Mouse (Mus musculus) forebrain, postnatal 0 days (tissue): ENCODE data around the gene B4galt1. TPM values are rescaled to one million over a fixed set of nuclear protein-coding genes. Genes with fewer than 3 reads are reported as not detected.

ENCODE experiments used
- ATAC-seq: fragments of 200-750 bp; cut with Nextera tagmentation; 2 replicates; pipeline ENCODE4 v1.8.0; 2017; ENCODE audit warnings: mild to moderate bottlenecking, moderate library complexity
- DNase-seq: peaks from one replicate; pipeline ENCODE4 v3.0.0-alpha.2; 2015
- H3K27ac ChIP-seq: fragments of 300-500 bp; sonication (generic); 2 replicates; pipeline ENCODE4 v1.5.1; 2014; ENCODE audit warnings: low read depth, mild to moderate bottlenecking, antibody characterized with exemption, low read length, moderate library complexity, mixed read lengths
- H3K27me3 ChIP-seq: fragments of 300-500 bp; sonication (generic); 2 replicates; pipeline ENCODE4 v1.6.1; 2014; ENCODE audit warnings: mild to moderate bottlenecking, low read length, mixed read lengths; ENCODE audit not compliant: insufficient read depth
- H3K36me3 ChIP-seq: fragments of 300-500 bp; sonication (generic); 2 replicates; pipeline ENCODE4 v1.6.1; 2014; ENCODE audit warnings: mild to moderate bottlenecking, moderate library complexity; ENCODE audit not compliant: insufficient read depth
- H3K4me1 ChIP-seq: fragments of 300-500 bp; sonication (generic); 2 replicates; pipeline ENCODE4 v1.6.1; 2014; ENCODE audit warnings: antibody characterized with exemption; ENCODE audit not compliant: insufficient read depth
- H3K4me2 ChIP-seq: fragments of 300-500 bp; sonication (generic); 2 replicates; pipeline ENCODE4 v1.6.1; 2014; ENCODE audit warnings: low read depth, mild to moderate bottlenecking, moderate library complexity
- H3K4me3 ChIP-seq: fragments of 300-500 bp; sonication (generic); 2 replicates; pipeline ENCODE4 v1.5.1; 2014; ENCODE audit warnings: low read depth, low read length, mixed read lengths
- H3K9ac ChIP-seq: fragments of 300-500 bp; sonication (generic); 2 replicates; pipeline ENCODE4 v1.6.1; 2014; ENCODE audit warnings: mild to moderate bottlenecking
- H3K9me3 ChIP-seq: fragments of 300-500 bp; sonication (generic); 2 replicates; pipeline ENCODE4 v1.6.1; 2016; ENCODE audit warnings: low read length
- CTCF ChIP-seq: sonication (generic); IDR thresholded peaks from 2 replicates; pipeline ENCODE4 v1.5.1; 2016; ENCODE audit warnings: antibody characterized with exemption, control low read depth, low read depth
- WGBS: fragments of 180-500 bp; shearing (Covaris S2); extraction: QIAGEN DNeasy Blood & Tissue Kit; methylation state at CpG from one replicate; pipeline ENCODE4 v1.1.7; 2014; 5-methylcytosine and 5-hydroxymethylcytosine counted together
- microRNA-seq, 2 experiments: library from miRNA; unstranded; fragments of <30 nt; microRNA quantifications; one replicate each; pipeline ENCODE4; 2016
- polyA plus RNA-seq: library from polyadenylated mRNA; unstranded; fragments of >200 nt; fragmentation: Nextera tagmentation; extraction: Ambion mirVana; gene quantifications from 2 replicates; pipeline ENCODE4 v1.2.1, GENCODE M21; 2015
- total RNA-seq: library from RNA; depleted of rRNA; stranded (reverse); fragments of >200 nt; gene quantifications from 2 replicates; pipeline ENCODE4 v1.2.3, GENCODE M21; 2014; rRNA removed

Gene B4galt1
- total and polyA plus RNA-seq, 2 experiments from 2014 or later = 4.9 to 10.0 TPM

GRCm38 (mm10) chr4:40757780-40758420 is 95.9 kb downstream of the B4galt1 start, which contains the start of gene Smu1:
TSS of gene Smu1 (minus strand) at chr4:40757923.
- DNase-seq = peak; percentile 97
- peak; percentile 100 for ATAC-seq
- Histone ChIP-seq H3K36me3 (peaks cover 26% of the 10 kb centered on the region), H3K27ac (peak within 1 kb of the TSS; percentile 66), H3K9me3 (no peaks in the 10 kb centered on the region), H3K4me1 (no peaks in the 10 kb centered on the region), H3K4me3 (peak within 1 kb of the TSS; percentile 72), H3K9ac (peak within 1 kb of the TSS; percentile 65), H3K4me2 (peak within 1 kb of the TSS; percentile 77), H3K27me3 (no peaks in the 10 kb centered on the region)
- 4% methylated on average over 40 of the region's 40 CpGs for WGBS
- no peak for TF ChIP-seq CTCF

- peak; percentile 72 for ATAC-seq
- H3K9me3 ChIP-seq = no peaks in the 10 kb centered on the region
- H3K4me3 ChIP-seq = peak overlapping the region; percentile 72
- no peaks in the 10 kb centered on the region for H3K4me1 ChIP-seq
- peak overlapping the region; percentile 77 for H3K4me2 ChIP-seq
- H3K27me3 ChIP-seq = no peaks in the 10 kb centered on the region
- no peak for DNase-seq
- WGBS = 5% methylated on average over 38 of the region's 39 CpGs
- H3K36me3 ChIP-seq = peaks cover 31% of the 10 kb centered on the region
- TF ChIP-seq CTCF = no peak
- peak overlapping the region; percentile 65 for H3K9ac ChIP-seq
- peak overlapping the region; percentile 66 for H3K27ac ChIP-seq
Measured at GRCm38 (mm10) chr4:40757157-40757779, 96.5 kb downstream of the B4galt1 start.

Small RNAs within 50 kb of the gene (microRNA-seq; reads per million reads assigned to microRNA genes)
- gene Gm24112 (0 reads per million in 2 experiments), gene Gm25931 (0 reads per million in 2 experiments), gene Mir5123 (0 reads per million in 2 experiments)

Other genes starting within 250 kb of the B4galt1 start
- 22.5 and 26.7 TPM in 2 replicates for gene Aptx, start 150.8 kb downstream of the B4galt1 start, total RNA-seq
- 35.8 and 37.9 TPM in 2 replicates for gene Aptx, start 150.8 kb downstream of the B4galt1 start, polyA plus RNA-seq
- 185 and 197 TPM in 2 replicates for gene Dnaja1, start 131.9 kb downstream of the B4galt1 start, total RNA-seq
- 622 and 667 TPM in 2 replicates for gene Dnaja1, start 131.9 kb downstream of the B4galt1 start, polyA plus RNA-seq
- gene Smu1, start 96.1 kb downstream of the B4galt1 start, total RNA-seq = 92.8 and 97.8 TPM in 2 replicates
- gene Smu1, start 96.1 kb downstream of the B4galt1 start, polyA plus RNA-seq = 118 and 119 TPM in 2 replicates
- gene Spink4, start 66.0 kb upstream of the B4galt1 start, total RNA-seq = not detected in 2 replicates
- gene Spink4, start 66.0 kb upstream of the B4galt1 start, polyA plus RNA-seq = not detected in 2 replicates
- gene Bag1, start 94.3 kb upstream of the B4galt1 start, total RNA-seq = 116 and 174 TPM in 2 replicates
- gene Bag1, start 94.3 kb upstream of the B4galt1 start, polyA plus RNA-seq = 201 and 203 TPM in 2 replicates
- gene Chmp5, start 94.4 kb upstream of the B4galt1 start, total RNA-seq = 94.8 and 101 TPM in 2 replicates
- 146 and 149 TPM in 2 replicates for gene Chmp5, start 94.4 kb upstream of the B4galt1 start, polyA plus RNA-seq
- 80.3 and 92.1 TPM in 2 replicates for gene Nfx1, start 116.9 kb upstream of the B4galt1 start, total RNA-seq
- gene Nfx1, start 116.9 kb upstream of the B4galt1 start, polyA plus RNA-seq = 55.2 and 68.4 TPM in 2 replicates
- gene Aqp7, start 194.1 kb upstream of the B4galt1 start, total RNA-seq = not detected in 2 replicates
- gene Aqp7, start 194.1 kb upstream of the B4galt1 start, polyA plus RNA-seq = not detected in 2 replicates
- gene Aqp3, start 244.2 kb upstream of the B4galt1 start, total RNA-seq = 0.23 TPM in 1 of 2 replicates, not detected in the other
- 0.13 and 0.36 TPM in 2 replicates for gene Aqp3, start 244.2 kb upstream of the B4galt1 start, polyA plus RNA-seq